Mouse (Mus musculus): Measurements from ENCODE around the gene Serpina3k. TPM values are rescaled to one million over a fixed set of nuclear protein-coding genes. Genes with fewer than 3 reads are reported as not detected.
"Not testable (repeated sequence)": the region's sequence is repeated elsewhere in the genome, so short reads cannot be mapped to it uniquely, and the experiment has no call there.

The Serpina3k gene
- 10 to 100 TPM in 1 of 2 experiments, 1 to 10 TPM in 1; 1.4 to 12.2 TPM for total RNA-seq (2021)
- long read RNA-seq, experiment 1, transcript Serpina3k-201 (5 exons, 2,057 nt): major isoform, 11 of 11 reads
- long read RNA-seq, experiment 1, partial matches to known transcripts: 0 of 11 reads
- long read RNA-seq, experiment 1, other reads (novel, unspliced or antisense): 0 of 11 reads
- long read RNA-seq, experiment 2, transcript Serpina3k-201 (5 exons, 2,057 nt): major isoform, 50 of 52 reads
- long read RNA-seq, experiment 2, partial matches to known transcripts: 2 of 52 reads
- long read RNA-seq, experiment 2, other reads (novel, unspliced or antisense): 0 of 52 reads

- not testable (repeated sequence) for DNase-seq
Measured at GRCm38 (mm10) chr12:104338226-104338625, at the start of gene Serpina3k, which contains the start of gene Serpina3m. TSS of gene Serpina3k (plus strand) at chr12:104338486. TSS of gene Serpina3m (plus strand) at chr12:104338486.

GRCm38 (mm10) chr12:104289872-104290271 lies 48.4 kb upstream of the Serpina3k start:
- DNase-seq: no peak

GRCm38 (mm10) chr12:104293963-104294362 lies 44.3 kb upstream of the Serpina3k start:
- no peak for DNase-seq

- DNase-seq: no peak
Measured at GRCm38 (mm10) chr12:104298049-104298448, 40.2 kb upstream of the Serpina3k start.

GRCm38 (mm10) chr12:104305991-104306390 lies 32.3 kb upstream of the Serpina3k start:
- DNase-seq: no peak

GRCm38 (mm10) chr12:104314253-104314652 lies 24.0 kb upstream of the Serpina3k start, which contains the start of gene Serpina3j:
TSS of gene Serpina3j (plus strand) at chr12:104314553.
- DNase-seq: no peak

GRCm38 (mm10) chr12:104322454-104322853 lies 15.8 kb upstream of the Serpina3k start:
- DNase-seq: no peak

GRCm38 (mm10) chr12:104331701-104332100 lies 6.6 kb upstream of the Serpina3k start:
- no peak for DNase-seq

- DNase-seq: peak in 1 of 2 experiments; percentile 7
Measured at GRCm38 (mm10) chr12:104336873-104337272, 1.4 kb upstream of the Serpina3k start.

- DNase-seq: no peak
Measured at GRCm38 (mm10) chr12:104338705-104339104, 419 bp downstream of the Serpina3k start.

GRCm38 (mm10) chr12:104342489-104342888 lies 4.2 kb downstream of the Serpina3k start:
- not testable (repeated sequence) for DNase-seq

GRCm38 (mm10) chr12:104345181-104345580 lies 6.9 kb downstream of the Serpina3k start:
- DNase-seq: no peak

- no peak for DNase-seq
Measured at GRCm38 (mm10) chr12:104345707-104346106, 7.4 kb downstream of the Serpina3k start.

- DNase-seq: no peak
Measured at GRCm38 (mm10) chr12:104347091-104347490, 8.8 kb downstream of the Serpina3k start.

GRCm38 (mm10) chr12:104351812-104352211 lies 13.5 kb downstream of the Serpina3k start:
- peak; percentile 55 to 65 for DNase-seq

GRCm38 (mm10) chr12:104356006-104356405 lies 17.7 kb downstream of the Serpina3k start:
- no peak for DNase-seq

- DNase-seq: no peak
Measured at GRCm38 (mm10) chr12:104369986-104370385, 31.7 kb downstream of the Serpina3k start.

GRCm38 (mm10) chr12:104377179-104377578 lies 38.9 kb downstream of the Serpina3k start:
- not testable (repeated sequence) for DNase-seq

- DNase-seq: not testable (repeated sequence)
Measured at GRCm38 (mm10) chr12:104378351-104378750, 40.1 kb downstream of the Serpina3k start.

- DNase-seq: not testable (repeated sequence)
Measured at GRCm38 (mm10) chr12:104378815-104379214, 40.5 kb downstream of the Serpina3k start.

GRCm38 (mm10) chr12:104379856-104380255 lies 41.6 kb downstream of the Serpina3k start:
- DNase-seq: no peak

GRCm38 (mm10) chr12:104381071-104381604 lies 42.9 kb downstream of the Serpina3k start:
- not testable (repeated sequence) for DNase-seq

GRCm38 (mm10) chr12:104385987-104386386 lies 47.7 kb downstream of the Serpina3k start:
- DNase-seq: not testable (repeated sequence)
